8 mouse cellular contexts compared by ENCODE assay signal in the genomic region with DNA sequence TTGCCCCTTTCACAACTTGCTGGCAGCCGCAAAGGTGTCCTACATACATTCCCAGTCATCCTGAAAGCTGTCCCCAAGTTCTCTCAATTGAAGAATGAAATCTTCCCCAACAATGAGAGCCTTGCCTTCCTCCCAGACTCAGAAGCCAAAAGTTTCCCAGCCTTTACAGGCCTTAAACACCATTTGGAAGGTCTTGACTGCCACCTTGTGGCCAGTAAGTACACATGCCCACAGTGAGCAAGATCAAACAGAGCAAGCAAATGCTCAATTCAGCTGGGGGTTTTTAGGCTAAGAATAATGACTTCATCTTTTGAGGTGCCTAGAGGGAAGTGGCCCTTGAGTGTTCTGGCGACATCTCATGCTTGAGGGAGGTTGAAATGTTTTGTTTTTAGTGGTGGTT. TPM values are rescaled to one million over a fixed set of nuclear protein-coding genes. Genes with fewer than 3 reads are reported as not detected.
A peak's percentile ranks its signal among the peaks of the same experiment; 100 is the strongest.
DNase-seq lines count a peak whose midpoint lies in the region; ATAC-seq and TF ChIP-seq lines count a peak whose summit lies in the region.

No protein-coding gene starts in this region.

- no peaks in the 10 kb centered on the region for H3K27me3 ChIP-seq in forebrain, embryonic 11.5 days (ENCODE audit: control insufficient read depth, insufficient read depth, low read length)
- no peaks in the 10 kb centered on the region for H3K27me3 ChIP-seq in intestine, postnatal 0 days (replicated peaks; ENCODE audit: control insufficient read depth, insufficient read depth, low read length)
- H3K27me3 ChIP-seq in liver, embryonic 11.5 days (replicated peaks; ENCODE audit: control insufficient read depth, insufficient read depth, low read length) = peaks cover 16% of the 10 kb centered on the region
- no peaks in the 10 kb centered on the region for H3K27me3 ChIP-seq in neural tube, embryonic 13.5 days

- no peak overlapping the region for H3K4me3 ChIP-seq in forebrain, embryonic 11.5 days (ENCODE audit: low read depth, low read length)
- H3K4me3 ChIP-seq in intestine, postnatal 0 days (ENCODE audit: low read depth, low read length) = no peak overlapping the region
- no peak overlapping the region for H3K4me3 ChIP-seq in liver, embryonic 11.5 days (ENCODE audit: low read depth, low read length)
- no peak overlapping the region for H3K4me3 ChIP-seq in neural tube, embryonic 13.5 days

- H3K36me3 ChIP-seq in forebrain, embryonic 11.5 days (ENCODE audit: control insufficient read depth, insufficient read depth, low read length) = no peaks in the 10 kb centered on the region
- peaks cover 3% of the 10 kb centered on the region; the same call in 1 of the 2 replicates for H3K36me3 ChIP-seq in intestine, postnatal 0 days (ENCODE audit: control insufficient read depth, insufficient read depth)
- no peaks in the 10 kb centered on the region for H3K36me3 ChIP-seq in liver, embryonic 11.5 days (ENCODE audit: control insufficient read depth, insufficient read depth, low read length)
- peaks cover 4% of the 10 kb centered on the region; the same call in 1 of the 2 replicates for H3K36me3 ChIP-seq in neural tube, embryonic 13.5 days

- H3K4me1 ChIP-seq in forebrain, embryonic 11.5 days (replicated peaks; ENCODE audit: control insufficient read depth, insufficient read depth, low read length) = peaks cover 7% of the 10 kb centered on the region; the same call in 1 of the 2 replicates
- no peaks in the 10 kb centered on the region for H3K4me1 ChIP-seq in intestine, postnatal 0 days (replicated peaks; ENCODE audit: control insufficient read depth, insufficient read depth, low read length)
- H3K4me1 ChIP-seq in liver, embryonic 11.5 days (replicated peaks; ENCODE audit: control insufficient read depth, insufficient read depth, low read length) = no peaks in the 10 kb centered on the region
- H3K4me1 ChIP-seq in neural tube, embryonic 13.5 days (replicated peaks) = peaks cover 14% of the 10 kb centered on the region

- peak; percentile 66; the same call in 1 of the 2 replicates for ATAC-seq in forebrain, embryonic 11.5 days (replicated peaks; ENCODE audit: low FRiP score)
- ATAC-seq in intestine, postnatal 0 days = no peak
- ATAC-seq in liver, embryonic 11.5 days (replicated peaks; ENCODE audit: low FRiP score) = peak; percentile 54; the same call in 1 of the 2 replicates
- ATAC-seq in neural tube, embryonic 13.5 days (ENCODE audit: low read depth) = peak; percentile 60; the same call in 1 of the 2 replicates

- no peak overlapping the region for H3K4me2 ChIP-seq in forebrain, embryonic 11.5 days (ENCODE audit: low read depth, low read length, severe bottlenecking)
- no peak overlapping the region for H3K4me2 ChIP-seq in intestine, postnatal 0 days (replicated peaks; ENCODE audit: low read depth)
- H3K4me2 ChIP-seq in liver, embryonic 11.5 days = no peak overlapping the region
- H3K4me2 ChIP-seq in neural tube, embryonic 13.5 days = no peak overlapping the region

- peak; percentile 20 for DNase-seq in urinary bladder, postnatal 25 days (ENCODE audit: low spot score)
- no peak for DNase-seq in urinary bladder, adult 2 months (ENCODE audit: low spot score)
- peak; percentile 53 for DNase-seq in c-Kit-positive CD71-negative TER-119-negative erythroid progenitor cells, embryonic 14.5 days (ENCODE audit: low read depth)
- DNase-seq in forebrain, embryonic 11.5 days (ENCODE audit: low spot score) = peak; percentile 60
- no peak for DNase-seq in liver, embryonic 11.5 days (ENCODE audit: low spot score)
- no peak for DNase-seq in ovary, postnatal 36 days (ENCODE audit: low spot score)

- TF ChIP-seq CTCF in intestine, postnatal 0 days (IDR thresholded peaks at IDR 0.05; ENCODE audit: low read depth) = peak; percentile 90

- H3K27ac ChIP-seq in forebrain, embryonic 11.5 days (ENCODE audit: low read depth, low read length) = no peak overlapping the region
- H3K27ac ChIP-seq in intestine, postnatal 0 days (ENCODE audit: low read depth, low read length) = no peak overlapping the region
- no peak overlapping the region for H3K27ac ChIP-seq in liver, embryonic 11.5 days (ENCODE audit: low read depth, low read length)
- H3K27ac ChIP-seq in neural tube, embryonic 13.5 days (replicated peaks) = no peak overlapping the region

- 30% methylated on average over 2 of the region's 2 CpGs for WGBS in forebrain, embryonic 11.5 days
- 22% methylated on average over 2 of the region's 2 CpGs for WGBS in intestine, postnatal 0 days
- 13% methylated on average over 2 of the region's 2 CpGs for WGBS in liver, embryonic 11.5 days
- WGBS in neural tube, embryonic 13.5 days = 21% methylated on average over 2 of the region's 2 CpGs

- no peaks in the 10 kb centered on the region for H3K9me3 ChIP-seq in forebrain, embryonic 11.5 days (ENCODE audit: control insufficient read depth, low read length)
- H3K9me3 ChIP-seq in intestine, postnatal 0 days (ENCODE audit: control insufficient read depth) = no peaks in the 10 kb centered on the region
- no peaks in the 10 kb centered on the region for H3K9me3 ChIP-seq in liver, embryonic 11.5 days (ENCODE audit: control insufficient read depth, low read length)
- H3K9me3 ChIP-seq in neural tube, embryonic 13.5 days = no peaks in the 10 kb centered on the region

- H3K9ac ChIP-seq in forebrain, embryonic 11.5 days (ENCODE audit: low read length) = no peak overlapping the region
- H3K9ac ChIP-seq in intestine, postnatal 0 days (ENCODE audit: low read depth, low read length) = no peak overlapping the region
- no peak overlapping the region for H3K9ac ChIP-seq in liver, embryonic 11.5 days (ENCODE audit: low read depth, low read length)
- H3K9ac ChIP-seq in neural tube, embryonic 13.5 days = no peak overlapping the region

RNA-seq across cellular contexts. Expression of a gene that starts 42.2 kb away (rescaled TPM):
- polyA plus RNA-seq in urinary bladder, adult 2 months (2012; rRNA removed) = 23.8 and 27.2 TPM in 2 replicates
- 8.9 and 9.1 TPM in 2 replicates for polyA plus RNA-seq in forebrain, embryonic 11.5 days (2014; fragmentation: Nextera tagmentation; extraction: Ambion mirVana)
- 4.3 and 4.5 TPM in 2 replicates for polyA plus RNA-seq in intestine, postnatal 0 days (2015; fragmentation: Nextera tagmentation; extraction: Ambion mirVana)
- 4.9 and 5.6 TPM in 2 replicates for polyA plus RNA-seq in liver, embryonic 11.5 days (2014; fragmentation: Nextera tagmentation; extraction: Ambion mirVana)
- polyA plus RNA-seq in neural tube, embryonic 13.5 days (2015; fragmentation: Nextera tagmentation; extraction: Ambion mirVana) = 8.9 and 10.7 TPM in 2 replicates

RNA-seq across cellular contexts. Expression of a gene that starts 46.6 kb away (rescaled TPM):
- not detected in 2 replicates for polyA plus RNA-seq in urinary bladder, adult 2 months (2012; rRNA removed)
- 0.41 and 0.87 TPM in 2 replicates for polyA plus RNA-seq in forebrain, embryonic 11.5 days (2014; fragmentation: Nextera tagmentation; extraction: Ambion mirVana)
- 0.05 and 0.08 TPM in 2 replicates for polyA plus RNA-seq in intestine, postnatal 0 days (2015; fragmentation: Nextera tagmentation; extraction: Ambion mirVana)
- not detected in 2 replicates for polyA plus RNA-seq in liver, embryonic 11.5 days (2014; fragmentation: Nextera tagmentation; extraction: Ambion mirVana)
- 6.6 and 7.1 TPM in 2 replicates for polyA plus RNA-seq in neural tube, embryonic 13.5 days (2015; fragmentation: Nextera tagmentation; extraction: Ambion mirVana)

Comparison
In these comparisons a context has a peak if more than half of its experiments do, and no peak if none do; other contexts are left out.
1. DNase-seq: peak in urinary bladder, postnatal 25 days (single experiment), c-Kit-positive CD71-negative TER-119-negative erythroid progenitor cells, embryonic 14.5 days (single experiment) and forebrain, embryonic 11.5 days (single experiment); none in urinary bladder, adult 2 months (single experiment), liver, embryonic 11.5 days (single experiment) and ovary, postnatal 36 days (single experiment).